Mouse (Mus musculus): Measurements from ENCODE around the gene Alb.

The Alb gene

GRCm38 (mm10) chr5:90460619-90461018, at the start of gene Alb:
Gene Alb (plus strand): TSS chr5:90460897.
- DNase-seq (ENCODE audit: low spot score in 2 of 2), result no peak

GRCm38 (mm10) chr5:90414142-90414924, 46.4 kb upstream of the Alb start:
- DNase-seq (ENCODE audit: low spot score in 2 of 2), result no peak

GRCm38 (mm10) chr5:90414925-90415295, 45.8 kb upstream of the Alb start:
- DNase-seq (ENCODE audit: low spot score in 2 of 2), result no peak

- no peak for DNase-seq (ENCODE audit: low spot score in 2 of 2)
Measured at GRCm38 (mm10) chr5:90424625-90425024, 36.1 kb upstream of the Alb start.

- no peak for DNase-seq (ENCODE audit: low spot score in 2 of 2)
Measured at GRCm38 (mm10) chr5:90425191-90425590, 35.5 kb upstream of the Alb start.

- no peak for DNase-seq (ENCODE audit: low spot score in 2 of 2)
Measured at GRCm38 (mm10) chr5:90431053-90431452, 29.6 kb upstream of the Alb start.

- DNase-seq (ENCODE audit: low spot score in 2 of 2), result no peak
Measured at GRCm38 (mm10) chr5:90439157-90439556, 21.5 kb upstream of the Alb start.

GRCm38 (mm10) chr5:90447577-90447976, 13.1 kb upstream of the Alb start:
- no peak for DNase-seq (ENCODE audit: low spot score in 2 of 2)

GRCm38 (mm10) chr5:90449961-90450360, 10.7 kb upstream of the Alb start:
- no peak for DNase-seq (ENCODE audit: low spot score in 2 of 2)

- DNase-seq (ENCODE audit: low spot score in 2 of 2), result no peak
Measured at GRCm38 (mm10) chr5:90452711-90453110, 8.0 kb upstream of the Alb start.

GRCm38 (mm10) chr5:90457241-90457640, 3.5 kb upstream of the Alb start:
- DNase-seq (ENCODE audit: low spot score in 2 of 2), result no peak

GRCm38 (mm10) chr5:90458727-90459126, 2.0 kb upstream of the Alb start:
- DNase-seq (ENCODE audit: low spot score in 2 of 2), result no peak

- no peak for DNase-seq (ENCODE audit: low spot score in 2 of 2)
Measured at GRCm38 (mm10) chr5:90466806-90467205, 6.1 kb downstream of the Alb start.

GRCm38 (mm10) chr5:90467245-90467644, 6.5 kb downstream of the Alb start:
- no peak for DNase-seq (ENCODE audit: low spot score in 2 of 2)

GRCm38 (mm10) chr5:90470836-90471235, 10.1 kb downstream of the Alb start:
- DNase-seq (ENCODE audit: low spot score in 2 of 2), result no peak

GRCm38 (mm10) chr5:90473902-90474301, 13.2 kb downstream of the Alb start:
- DNase-seq (ENCODE audit: low spot score in 2 of 2), result no peak

GRCm38 (mm10) chr5:90474369-90474768, 13.7 kb downstream of the Alb start:
- no peak for DNase-seq (ENCODE audit: low spot score in 2 of 2)

- no peak for DNase-seq (ENCODE audit: low spot score in 2 of 2)
Measured at GRCm38 (mm10) chr5:90476741-90477140, 16.0 kb downstream of the Alb start.

GRCm38 (mm10) chr5:90477308-90478140, 16.8 kb downstream of the Alb start:
- no peak for DNase-seq (ENCODE audit: low spot score in 2 of 2)

- DNase-seq (ENCODE audit: low spot score in 2 of 2), result no peak
Measured at GRCm38 (mm10) chr5:90478886-90479285, 18.2 kb downstream of the Alb start.

GRCm38 (mm10) chr5:90485597-90485996, 24.9 kb downstream of the Alb start:
- DNase-seq (ENCODE audit: low spot score in 2 of 2), result no peak

GRCm38 (mm10) chr5:90488323-90488722, 27.6 kb downstream of the Alb start:
- no peak for DNase-seq (ENCODE audit: low spot score in 2 of 2)

GRCm38 (mm10) chr5:90490518-90490917, 29.8 kb downstream of the Alb start, which contains the start of gene Afp:
Gene Afp (plus strand): TSS chr5:90490737.
- no peak for DNase-seq (ENCODE audit: low spot score in 2 of 2)

Data from urinary bladder, adult 18-20 months (tissue).